13 mouse cellular contexts compared by ENCODE assay signal in the genomic region with DNA sequence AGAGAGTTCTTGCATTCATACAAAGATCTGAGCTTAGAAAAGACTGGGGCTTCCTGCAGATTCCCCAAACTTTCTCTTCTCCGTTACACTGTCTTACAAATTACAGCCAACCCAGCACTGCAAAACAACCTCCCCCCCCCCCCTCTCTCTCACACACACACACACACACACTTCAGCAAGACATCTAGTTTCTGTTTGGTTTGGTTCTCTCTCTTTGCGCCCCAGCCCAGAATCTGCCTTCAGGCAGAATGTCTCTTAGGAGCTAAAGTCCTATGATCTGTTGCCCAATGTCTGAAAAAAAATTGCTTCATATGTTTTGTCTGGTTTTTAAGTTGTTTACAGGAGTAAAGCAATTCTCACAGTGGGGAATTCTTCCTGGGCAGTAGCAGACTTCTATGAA. TPM values are rescaled to one million over a fixed set of nuclear protein-coding genes. Genes with fewer than 3 reads are reported as not detected.
DNase-seq lines count a peak whose midpoint lies in the region; ATAC-seq lines count a peak whose summit lies in the region.
"Had no signal": no experiment of that assay in that cellular context is flagged by ENCODE, and none has a peak within 500 bp of the region (broad histone marks: within the 10 kb centered on the region; RNA-seq: fewer than 3 reads in every experiment).

No protein-coding gene starts in this region.

- intact Hi-C loops in heart, postnatal 14 days (cut with DNase I): loop anchor here (10.0 kb wide), 3 partner anchors 399 to 839 kb away; no protein-coding TSS in a partner anchor

- no peak for ATAC-seq in neural tube, embryonic 12.5 days (ENCODE audit: low FRiP score, low read depth)
- ATAC-seq in megakaryocyte, adult 5-6 weeks (ENCODE audit: poor library complexity, severe bottlenecking): no peak
- ATAC-seq: hindbrain, postnatal 0 days had no signal

- WGBS in neural tube, embryonic 12.5 days: 60% methylated on average over 2 of the region's 2 CpGs

- no peak overlapping the region for H3K4me3 ChIP-seq in neural tube, embryonic 12.5 days
- H3K4me3 ChIP-seq: embryonic facial prominence, embryonic 13.5 days; kidney, embryonic 15.5 days; limb, embryonic 10.5 days; liver, embryonic 15.5 days had no signal

- DNase-seq in heart, adult 18-20 months: peak; percentile 41 to 46
- no peak for DNase-seq in heart, postnatal 14 days
- no peak for DNase-seq in neural tube, embryonic 10.5 days (ENCODE audit: extremely low spot score, low spot score)
- peak; percentile 33 for DNase-seq in lung, postnatal 25 days (ENCODE audit: low spot score)
- no peak for DNase-seq in embryo, embryonic 10 days (ENCODE audit: low spot score)
- DNase-seq: cerebellum, postnatal 14 days had no signal

- H3K9me3 ChIP-seq in neural tube, embryonic 12.5 days: no peaks in the 10 kb centered on the region
- H3K9me3 ChIP-seq: embryonic facial prominence, embryonic 13.5 days; kidney, embryonic 15.5 days; limb, embryonic 10.5 days; liver, embryonic 15.5 days had no signal

- 0 out of 2 replicates have a peak overlapping the region, but pooled peaks have one; percentile 7 for H3K4me2 ChIP-seq in neural tube, embryonic 12.5 days (replicated peaks)
- H3K4me2 ChIP-seq: embryonic facial prominence, embryonic 13.5 days; kidney, embryonic 15.5 days; liver, embryonic 15.5 days had no signal

- peaks cover 32% of the 10 kb centered on the region for H3K4me1 ChIP-seq in neural tube, embryonic 12.5 days
- H3K4me1 ChIP-seq: liver, embryonic 15.5 days had no signal

- H3K27me3 ChIP-seq in neural tube, embryonic 12.5 days (replicated peaks): no peaks in the 10 kb centered on the region
- H3K27me3 ChIP-seq: embryonic facial prominence, embryonic 13.5 days; kidney, embryonic 15.5 days; liver, embryonic 15.5 days had no signal

- H3K36me3 ChIP-seq in neural tube, embryonic 12.5 days: no peaks in the 10 kb centered on the region; the same call in 1 of the 2 replicates
- H3K36me3 ChIP-seq: embryonic facial prominence, embryonic 13.5 days; kidney, embryonic 15.5 days; limb, embryonic 10.5 days; liver, embryonic 15.5 days had no signal

- H3K27ac ChIP-seq in neural tube, embryonic 12.5 days: no peak overlapping the region
- H3K27ac ChIP-seq: embryonic facial prominence, embryonic 13.5 days; hindbrain, postnatal 0 days; kidney, embryonic 15.5 days; limb, embryonic 10.5 days; liver, embryonic 15.5 days had no signal

- no peak overlapping the region for H3K9ac ChIP-seq in neural tube, embryonic 12.5 days
- H3K9ac ChIP-seq: embryonic facial prominence, embryonic 13.5 days; kidney, embryonic 15.5 days; liver, embryonic 15.5 days had no signal

RNA-seq across cellular contexts. Expression of gene Gpr156, which starts 27.4 kb away (rescaled TPM):
- under 1 TPM in 1 of 2 experiments, not detected in 1; 0.05 TPM for total RNA-seq in heart, adult 18-20 months (2021)
- under 1 TPM in 1 of 2 experiments, not detected in 1; 0.07 TPM for total RNA-seq in heart, postnatal 14 days (2021)
- polyA plus RNA-seq in neural tube, embryonic 12.5 days (2016; fragmentation: Nextera tagmentation; extraction: Ambion mirVana): 7.7 and 10.3 TPM in 2 replicates
- total RNA-seq in megakaryocyte, adult 5-6 weeks (2015): not detected in 2 replicates
- total RNA-seq in megakaryocyte, adult 5-6 weeks (2017): not detected in 2 replicates
- polyA plus RNA-seq: liver, embryonic 15.5 days had no signal

Comparison
In these comparisons a context has a peak if more than half of its experiments do, and no peak if none do; other contexts are left out.
1. DNase-seq: peak in heart, adult 18-20 months (2 of 2) and lung, postnatal 25 days (single experiment); none in heart, postnatal 14 days (0 of 2), neural tube, embryonic 10.5 days (single experiment) and embryo, embryonic 10 days (single experiment).